In the genomic region with DNA sequence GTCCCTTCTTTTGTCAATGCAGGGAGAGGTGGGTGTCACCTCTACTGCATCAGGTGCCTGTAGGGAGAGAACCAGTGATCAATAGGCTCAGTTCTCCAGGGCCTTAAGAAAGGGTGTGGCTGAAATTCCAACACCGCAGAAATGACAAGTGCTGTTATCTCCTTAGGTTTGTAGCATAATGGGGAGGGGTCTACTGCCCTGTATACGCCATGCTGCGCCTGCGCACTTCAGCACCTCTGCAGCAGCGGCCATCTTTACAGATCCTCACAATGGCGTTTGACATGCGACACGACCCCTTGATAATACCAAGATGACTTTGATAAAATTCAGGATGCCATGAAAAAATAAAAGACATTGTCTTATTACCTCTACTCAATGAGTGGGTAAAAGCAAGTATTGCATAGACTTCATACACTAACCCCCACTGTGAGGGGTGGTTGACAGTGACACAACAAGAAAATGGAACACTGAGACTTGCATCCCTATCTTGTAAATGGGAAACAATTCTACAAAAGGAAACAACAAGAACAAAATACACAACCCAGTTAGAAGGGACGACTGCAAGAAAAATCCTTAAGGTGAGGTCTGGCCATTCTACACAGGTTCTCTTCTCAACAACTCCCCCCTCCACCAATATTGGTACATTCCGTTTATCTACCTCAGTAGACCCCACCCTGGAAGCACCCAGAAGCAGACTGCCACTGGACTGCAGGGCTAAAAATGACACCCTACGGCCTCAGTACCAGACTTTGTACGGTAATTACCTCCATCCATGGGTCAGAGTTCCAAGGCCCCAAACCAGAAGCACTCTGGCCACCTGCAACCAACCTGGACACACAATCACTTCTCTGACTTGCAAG, we compare ENCODE assay signal across 8 mouse cellular contexts. TPM values are rescaled to one million over a fixed set of nuclear protein-coding genes. Genes with fewer than 3 reads are reported as not detected.
A peak's percentile ranks its signal among the peaks of the same experiment; 100 is the strongest.
DNase-seq lines count a peak whose midpoint lies in the region; ATAC-seq and TF ChIP-seq lines count a peak whose summit lies in the region.

No protein-coding gene starts in this region.

- WGBS in liver, postnatal 0 days (ENCODE audit: insufficient replicate concordance) = 62% methylated on average over 12 of the region's 12 CpGs
- 58% methylated on average over 12 of the region's 12 CpGs for WGBS in stomach, embryonic 15.5 days

- no peak for ATAC-seq in liver, postnatal 0 days
- ATAC-seq in stomach, embryonic 15.5 days (ENCODE audit: insufficient read depth, low FRiP score, low read depth) = no peak

- no peak for TF ChIP-seq CTCF in layer of hippocampus, adult 2 months (conservative IDR thresholded peaks at IDR 0.05)
- TF ChIP-seq CTCF in liver, postnatal 0 days (IDR thresholded peaks at IDR 0.05; ENCODE audit: low read depth) = no peak

- H3K27ac ChIP-seq in layer of hippocampus, adult 2 months = peak overlapping the region; percentile 94
- no peak overlapping the region for H3K27ac ChIP-seq in liver, postnatal 0 days (ENCODE audit: low read depth)
- no peak overlapping the region for H3K27ac ChIP-seq in stomach, embryonic 15.5 days

- peak; percentile 3 to 27 for DNase-seq in adrenal gland, adult (ENCODE audit: inconsistent age in 2 of 2, low spot score in 1 of 2)
- DNase-seq in adrenal gland, postnatal 4 days (ENCODE audit: low spot score in 2 of 2) = no peak
- DNase-seq in cerebellum, adult 9-10 months = peak; percentile 64
- peak; percentile 10 to 17 for DNase-seq in frontal cortex, postnatal 25 days (ENCODE audit: low spot score in 2 of 2)
- DNase-seq in layer of hippocampus, adult 2 months (ENCODE audit: low spot score in 2 of 2) = peak; percentile 19 to 21
- no peak for DNase-seq in liver, postnatal 0 days
- no peak for DNase-seq in adrenal gland, postnatal 14 days

- no peaks in the 10 kb centered on the region for H3K9me3 ChIP-seq in liver, postnatal 0 days (ENCODE audit: low read length)
- H3K9me3 ChIP-seq in stomach, embryonic 15.5 days = no peaks in the 10 kb centered on the region

- no peak overlapping the region for H3K9ac ChIP-seq in liver, postnatal 0 days (replicated peaks)
- no peak overlapping the region for H3K9ac ChIP-seq in stomach, embryonic 15.5 days

- no peaks in the 10 kb centered on the region for H3K4me1 ChIP-seq in liver, postnatal 0 days (ENCODE audit: insufficient read depth)
- H3K4me1 ChIP-seq in stomach, embryonic 15.5 days = no peaks in the 10 kb centered on the region

- peak overlapping the region; percentile 68 for H3K4me2 ChIP-seq in liver, postnatal 0 days (ENCODE audit: low read depth, low read length)
- peak overlapping the region; percentile 60 for H3K4me2 ChIP-seq in stomach, embryonic 15.5 days

- no peaks in the 10 kb centered on the region for H3K36me3 ChIP-seq in liver, postnatal 0 days (replicated peaks; ENCODE audit: insufficient read depth, low read length)
- no peaks in the 10 kb centered on the region for H3K36me3 ChIP-seq in stomach, embryonic 15.5 days

- peak overlapping the region; percentile 71 for H3K4me3 ChIP-seq in layer of hippocampus, adult 2 months
- H3K4me3 ChIP-seq in liver, postnatal 0 days (ENCODE audit: low read depth, low read length) = no peak overlapping the region
- peak overlapping the region; percentile 52 for H3K4me3 ChIP-seq in stomach, embryonic 15.5 days (replicated peaks)

- H3K27me3 ChIP-seq in liver, postnatal 0 days (ENCODE audit: insufficient read depth, low read length) = no peaks in the 10 kb centered on the region
- H3K27me3 ChIP-seq in stomach, embryonic 15.5 days (replicated peaks) = no peaks in the 10 kb centered on the region

- TF ChIP-seq EP300 in liver, postnatal 0 days (IDR thresholded peaks at IDR 0.05; ENCODE audit: low read depth) = no peak

RNA-seq across cellular contexts. Expression of a gene that starts 1.6 kb away (rescaled TPM):
- 100 to 1,000 TPM in 1 of 2 experiments, 10 to 100 TPM in 1; 91.3 to 127 TPM for total RNA-seq in adrenal gland, postnatal 4 days (2021)
- 1,000 to 10,000 TPM; 2,056 to 2,386 TPM for total RNA-seq in layer of hippocampus, adult 2 months (2021)
- 3.7 and 7.0 TPM in 2 replicates for polyA plus RNA-seq in liver, postnatal 0 days (2015; fragmentation: Nextera tagmentation; extraction: Ambion mirVana)
- polyA plus RNA-seq in stomach, embryonic 15.5 days (2015; fragmentation: Nextera tagmentation; extraction: Ambion mirVana) = 24.6 and 32.0 TPM in 2 replicates
- total RNA-seq in adrenal gland, postnatal 14 days (2021) = 98.1 and 107 TPM in 2 replicates

RNA-seq across cellular contexts. Expression of a gene that starts 1.6 kb away (rescaled TPM):
- total RNA-seq in adrenal gland, postnatal 4 days (2021) = 10 to 100 TPM in 1 of 2 experiments, 1 to 10 TPM in 1; 9.0 to 11.5 TPM
- 10 to 100 TPM; 63.9 to 71.2 TPM for total RNA-seq in layer of hippocampus, adult 2 months (2021)
- 0.02 and 0.04 TPM in 2 replicates for polyA plus RNA-seq in liver, postnatal 0 days (2015; fragmentation: Nextera tagmentation; extraction: Ambion mirVana)
- polyA plus RNA-seq in stomach, embryonic 15.5 days (2015; fragmentation: Nextera tagmentation; extraction: Ambion mirVana) = 0.30 and 0.34 TPM in 2 replicates
- total RNA-seq in adrenal gland, postnatal 14 days (2021) = 2.3 and 3.3 TPM in 2 replicates

Comparison
In these comparisons a context has a peak if more than half of its experiments do, and no peak if none do; other contexts are left out.
1. DNase-seq: peak in adrenal gland, adult (2 of 2), cerebellum, adult 9-10 months (single experiment), frontal cortex, postnatal 25 days (2 of 2) and layer of hippocampus, adult 2 months (2 of 2); none in adrenal gland, postnatal 4 days (0 of 2), liver, postnatal 0 days (single experiment) and adrenal gland, postnatal 14 days (single experiment).
2. RNA of a gene that starts 1.6 kb away (total RNA-seq): 2,056 to 2,386 TPM in layer of hippocampus, adult 2 months; 91.3 to 127 TPM in adrenal gland, postnatal 4 days and 98.1 to 107 TPM in adrenal gland, postnatal 14 days; every median in the first group is over 10 times any median in the second.
3. RNA of a gene that starts 1.6 kb away (total RNA-seq): 63.9 to 71.2 TPM in layer of hippocampus, adult 2 months; 9.0 to 11.5 TPM in adrenal gland, postnatal 4 days and 2.3 to 3.3 TPM in adrenal gland, postnatal 14 days; every median in the first group is over 4 times any median in the second.